Mouse (Mus musculus) left cerebral cortex, postnatal 36 days (tissue): ENCODE data around the gene Med13l. TPM values are rescaled to one million over a fixed set of nuclear protein-coding genes. Genes with fewer than 3 reads are reported as not detected.

Experiments
- DNase-seq, 2 experiments: peaks; one replicate each; pipeline ENCODE4 v3.0.0; 2021 to 2022; ENCODE audit warnings: low spot score in 2 of 2, mixed read lengths in 1 of 2
- intact Hi-C: fragments of 180-260 bp; cut with DNase I; formaldehyde crosslinking; loops from one replicate; pipeline ENCODE4 v1.15.1; 2025
- total RNA-seq, 2 experiments: library from RNA; stranded (reverse); gene quantifications; 2 replicates each; pipeline ENCODE4 v1.2.3; 2021

Med13l gene
- total RNA-seq, 2 experiments from 2014 or later: 92.1 to 129 TPM

DNA sequence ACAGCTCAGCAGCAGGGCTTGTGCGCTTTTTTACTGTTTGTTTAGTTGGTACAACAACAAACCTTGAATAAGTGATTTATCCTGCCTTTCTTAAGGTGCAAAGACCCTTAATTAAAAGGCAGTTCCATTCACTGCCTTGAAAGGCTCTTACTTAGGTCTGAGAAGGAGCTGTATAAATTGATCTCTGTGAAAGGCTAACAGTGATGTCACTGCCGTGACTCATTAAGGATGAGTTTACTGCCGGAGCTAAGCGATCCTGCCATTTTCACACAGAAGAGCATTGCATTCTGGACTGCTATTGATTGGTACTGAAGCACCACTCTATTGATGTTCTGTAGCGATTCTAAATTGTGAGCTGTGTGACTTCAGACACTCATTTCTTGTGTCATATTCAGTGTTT, 113.4 kb downstream of the Med13l start:
- intact Hi-C loops: no loop called here

DNA sequence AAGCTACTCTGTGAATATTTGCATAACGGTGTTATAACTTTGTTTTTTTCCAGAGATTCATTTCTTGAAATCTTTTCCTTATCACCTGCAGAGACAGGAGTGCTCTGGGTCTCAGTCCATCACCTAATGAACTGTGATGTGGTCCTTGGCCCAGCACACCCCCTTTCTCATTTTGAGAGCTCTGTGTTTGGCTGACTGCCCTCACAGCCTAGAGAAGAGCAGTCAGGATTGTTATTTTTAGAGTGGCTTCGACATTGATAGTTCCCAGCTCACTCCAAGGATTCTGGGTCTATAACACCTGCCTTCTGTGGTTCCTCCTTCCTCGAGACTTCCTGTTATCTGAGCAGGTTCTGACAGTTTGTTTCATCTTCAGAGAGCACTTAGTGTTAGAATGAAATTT, 113.8 kb downstream of the Med13l start:
- no peak for DNase-seq
- intact Hi-C loops: no loop called here

More for the DNA sequence above, 113.4 kb downstream of the Med13l start:
- DNase-seq: no peak

DNA sequence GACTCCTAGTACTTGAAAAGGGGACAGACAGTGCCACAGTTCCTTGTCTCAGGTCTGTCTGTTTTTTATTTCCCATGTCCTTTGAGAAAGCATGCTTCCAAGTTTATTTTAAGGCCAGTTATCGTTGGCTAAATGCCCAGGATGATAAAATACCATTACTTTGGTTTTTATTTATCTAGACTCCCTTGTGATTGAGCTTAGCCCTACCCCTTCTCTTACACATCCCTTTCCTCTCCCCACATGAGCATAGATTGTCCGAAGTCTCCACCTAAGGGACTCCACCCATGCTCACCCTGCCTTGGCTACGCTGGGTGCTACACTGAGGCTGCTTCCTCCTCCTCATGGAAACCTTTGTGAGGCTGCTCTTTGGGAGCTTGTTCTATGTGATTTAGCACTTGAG, 115.2 kb downstream of the Med13l start:
- no peak for DNase-seq

DNA sequence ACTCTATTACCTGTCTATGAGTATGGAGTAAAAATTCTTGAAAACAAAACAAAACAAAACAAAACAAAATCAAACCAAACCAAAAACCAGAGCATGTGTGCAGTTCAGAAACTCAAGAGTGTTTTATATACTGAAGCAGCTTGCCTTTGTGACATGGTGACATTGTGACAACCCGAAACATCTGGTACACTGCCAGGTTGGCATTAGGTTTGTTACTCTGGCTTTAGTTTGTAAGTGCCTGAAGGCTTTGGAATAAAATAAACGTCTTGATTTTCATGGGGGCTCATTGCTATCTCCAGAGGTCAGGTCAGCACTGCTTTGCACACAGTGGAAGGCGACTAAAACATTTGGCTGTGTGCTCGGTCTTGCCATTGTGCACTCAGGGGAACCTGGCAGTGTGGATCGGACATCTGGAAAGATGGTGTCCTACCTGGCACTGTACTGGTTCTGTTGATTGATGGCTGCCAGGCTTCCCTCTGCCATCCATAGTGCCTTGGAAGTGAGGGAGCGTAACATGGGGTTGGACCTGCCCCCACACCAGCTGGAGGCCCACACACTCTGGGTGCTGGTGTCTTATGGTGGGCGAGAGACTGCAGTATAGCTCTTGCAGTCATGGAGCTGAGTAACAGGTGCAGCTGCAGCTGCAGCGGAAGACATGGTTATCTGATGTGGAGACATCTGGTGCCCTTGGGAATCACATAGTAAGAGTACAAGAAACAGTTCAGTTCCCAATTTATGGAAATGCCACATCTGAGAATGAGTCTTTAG, 115.9 kb downstream of the Med13l start:
- DNase-seq: no peak
- intact Hi-C loops: no loop called here

More for the DNA sequence above, 115.2 kb downstream of the Med13l start:
- intact Hi-C loops: no loop called here

DNA sequence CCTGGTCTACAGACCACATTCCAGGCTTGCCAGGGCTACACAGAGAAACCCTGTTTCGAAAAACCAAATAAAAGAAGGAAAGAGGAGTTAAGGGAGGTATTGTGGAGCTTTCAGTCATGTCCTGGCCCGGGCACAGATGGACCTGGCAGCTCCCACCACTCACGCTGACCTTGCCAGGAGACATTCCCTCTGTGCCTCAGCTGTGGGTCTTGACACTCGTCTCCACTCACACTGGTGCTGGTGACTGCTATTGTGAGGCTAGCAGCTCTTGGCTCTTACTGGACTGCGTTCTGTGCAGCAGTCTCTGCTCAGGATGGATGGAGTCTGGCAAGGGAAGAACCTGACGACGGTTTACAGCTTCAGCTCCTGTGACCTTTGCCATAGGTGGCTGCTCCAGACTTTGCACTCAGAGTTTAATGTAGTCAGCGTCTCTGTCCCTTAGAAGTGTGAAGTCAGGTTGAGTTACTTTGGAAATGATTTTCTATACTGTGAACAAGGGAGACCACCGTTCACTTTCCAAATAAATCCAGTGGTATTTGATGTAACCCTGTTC, 118.9 kb downstream of the Med13l start:
- no peak for DNase-seq
- intact Hi-C loops: no loop called here

DNA sequence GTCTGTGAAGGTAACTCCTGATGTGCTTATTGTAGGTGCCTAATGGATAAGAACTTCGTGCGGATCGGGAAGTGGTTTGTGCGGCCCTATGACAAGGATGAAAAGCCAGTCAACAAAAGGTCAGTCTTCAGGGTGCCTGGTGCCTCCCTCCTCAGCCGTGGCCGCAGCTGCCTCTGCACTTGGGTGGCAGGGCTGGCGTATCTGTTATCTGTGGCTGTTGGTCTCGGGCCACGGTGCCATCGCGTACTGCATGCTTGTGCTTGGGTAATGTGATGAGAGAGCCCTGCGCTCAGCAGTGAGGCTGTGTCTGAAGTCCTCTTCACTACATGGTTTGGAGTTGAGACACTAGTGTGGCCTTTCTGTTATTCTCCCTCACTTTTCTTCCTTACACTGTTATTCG, 120.4 kb downstream of the Med13l start:
- DNase-seq: no peak
- intact Hi-C loops: no loop called here

DNA sequence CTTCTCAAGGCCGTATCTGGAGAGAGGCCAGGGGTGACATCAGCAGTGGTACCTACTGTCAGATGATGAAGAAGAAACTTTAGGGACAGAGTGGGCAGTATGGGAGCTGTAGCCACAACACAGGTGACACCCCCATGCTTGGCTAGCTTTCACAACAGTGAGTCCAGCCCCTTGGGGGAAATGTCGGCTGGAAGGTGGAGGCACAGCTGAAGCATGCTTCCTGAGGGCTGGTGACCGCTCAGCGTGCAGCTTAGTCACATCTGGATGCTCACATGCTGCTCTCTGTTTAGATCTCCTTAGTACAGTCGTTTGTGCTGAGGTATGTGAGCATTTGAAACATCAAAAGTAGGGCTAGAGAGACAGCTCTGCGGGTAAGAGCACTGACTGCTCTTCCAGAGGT, 121.5 kb downstream of the Med13l start:
- no peak for DNase-seq
- intact Hi-C loops: no loop called here

DNA sequence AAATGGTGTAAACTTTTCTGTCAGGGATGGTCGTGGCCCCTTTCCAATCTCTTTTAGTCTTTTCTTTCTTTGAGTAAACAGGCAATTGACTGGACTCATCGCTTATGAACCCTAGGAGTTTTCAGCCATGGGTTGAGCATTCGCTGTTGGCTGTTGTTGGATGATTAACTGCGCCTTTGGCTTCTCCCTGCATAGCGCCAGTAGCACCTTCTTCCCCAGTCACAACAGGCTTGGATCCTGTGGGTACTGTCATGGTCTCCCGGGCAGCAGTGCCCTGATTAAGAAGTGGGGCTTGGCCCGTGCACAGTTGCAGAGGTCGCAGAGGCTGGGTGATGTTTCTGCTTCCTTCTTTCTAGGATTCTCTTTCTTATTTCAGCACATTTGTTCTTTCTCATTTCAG, 124.7 kb downstream of the Med13l start:
- intact Hi-C loops: no loop called here
- no peak for DNase-seq

DNA sequence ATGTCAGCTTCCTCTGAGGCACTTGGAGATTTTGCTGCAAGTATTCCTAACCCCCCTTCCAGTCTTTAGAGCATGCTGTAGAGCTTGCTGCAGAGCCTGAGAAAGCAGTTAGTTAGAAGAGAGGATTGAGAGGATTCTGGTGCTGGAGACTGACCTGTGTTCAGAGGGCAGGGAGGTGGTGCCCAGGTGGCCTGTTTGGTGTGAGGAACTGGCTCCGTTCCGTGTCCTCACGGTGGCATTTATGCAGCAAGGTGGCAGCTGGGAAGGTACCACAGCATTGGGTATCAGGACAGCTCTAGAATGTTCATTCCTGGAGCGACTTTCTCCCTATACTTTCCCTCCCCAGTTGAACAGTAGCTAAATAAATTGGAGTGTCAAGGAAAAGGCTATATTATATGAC, 125.5 kb downstream of the Med13l start:
- no peak for DNase-seq
- intact Hi-C loops: no loop called here

DNA sequence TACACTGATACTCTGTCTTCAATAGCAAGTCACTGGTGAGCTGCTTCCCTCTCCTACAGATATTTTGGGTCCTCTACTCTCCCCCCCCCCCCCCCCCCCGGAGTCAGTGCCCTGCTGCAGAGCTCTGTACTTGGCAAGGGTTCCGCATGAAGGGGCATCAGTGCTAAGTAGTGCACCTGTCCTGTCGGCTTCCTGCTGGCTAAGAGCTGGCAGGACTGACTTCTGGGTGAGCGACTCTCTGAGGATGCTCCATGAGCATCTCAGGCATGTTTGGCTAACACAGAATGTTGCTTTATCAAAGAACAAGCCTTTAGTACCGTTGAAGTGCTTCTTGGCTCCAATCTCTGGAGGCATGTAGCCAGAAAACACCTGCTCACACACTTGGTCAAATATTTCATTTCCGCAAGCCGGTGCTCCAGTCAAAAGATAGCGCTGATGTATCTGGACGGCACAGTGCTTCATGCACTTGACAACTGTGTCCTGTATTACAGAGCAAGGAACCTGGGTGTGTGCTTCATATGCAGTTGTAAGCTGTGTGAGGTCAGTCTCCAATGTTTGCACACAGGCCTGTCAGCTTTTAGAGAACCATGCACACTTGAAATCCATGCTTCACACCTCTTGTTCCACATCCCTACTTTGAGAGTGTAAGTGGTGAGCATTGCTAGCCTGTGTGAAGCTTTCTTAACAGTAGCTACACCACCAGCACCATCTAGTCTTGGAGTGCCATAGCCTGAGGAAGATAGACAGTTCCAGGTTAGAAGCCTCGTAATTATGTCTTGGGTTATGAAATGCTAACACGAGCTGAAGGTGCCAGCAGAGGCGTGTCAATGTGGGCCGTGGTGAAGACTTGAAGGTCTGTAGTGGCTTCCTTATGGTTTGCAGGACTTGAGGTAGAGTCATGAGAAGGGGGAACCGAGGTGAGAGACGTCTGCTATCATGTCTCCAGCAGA, 128.7 kb downstream of the Med13l start:
- no peak for DNase-seq
- intact Hi-C loops: no loop called here

DNA sequence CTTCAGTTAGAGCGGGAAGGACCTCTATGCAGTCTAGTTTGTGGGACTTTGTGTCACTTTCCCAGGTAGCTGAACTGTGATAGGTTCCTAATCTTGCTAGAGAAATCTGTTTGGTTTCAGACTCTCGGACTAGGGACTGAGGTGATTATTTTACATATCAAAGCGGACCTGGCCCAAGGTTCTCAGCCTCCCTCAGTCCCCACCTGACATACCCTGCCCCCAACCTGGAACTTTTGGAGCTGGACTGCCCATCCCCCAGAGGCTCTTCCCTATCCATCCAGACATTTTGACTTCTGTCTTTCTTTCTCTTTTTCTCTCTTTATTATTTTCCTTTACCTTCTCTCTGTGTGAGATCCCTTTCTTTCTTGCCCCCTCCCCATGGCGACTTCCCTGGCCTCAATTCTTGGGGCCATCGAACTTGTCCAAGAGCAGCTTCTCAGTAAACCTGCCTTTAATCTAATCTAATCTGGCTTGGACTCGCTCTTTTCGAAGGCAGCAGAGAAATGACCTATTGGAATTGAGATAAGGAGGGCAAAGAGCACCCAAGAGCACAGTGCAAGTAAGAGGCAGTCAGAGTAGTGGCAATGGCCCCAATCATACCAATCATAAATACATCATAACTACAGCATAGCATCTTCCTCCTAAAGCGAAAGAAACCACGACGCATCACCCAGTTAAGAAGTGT, 130.7 kb downstream of the Med13l start:
- intact Hi-C loops: no loop called here
- no peak for DNase-seq

DNA sequence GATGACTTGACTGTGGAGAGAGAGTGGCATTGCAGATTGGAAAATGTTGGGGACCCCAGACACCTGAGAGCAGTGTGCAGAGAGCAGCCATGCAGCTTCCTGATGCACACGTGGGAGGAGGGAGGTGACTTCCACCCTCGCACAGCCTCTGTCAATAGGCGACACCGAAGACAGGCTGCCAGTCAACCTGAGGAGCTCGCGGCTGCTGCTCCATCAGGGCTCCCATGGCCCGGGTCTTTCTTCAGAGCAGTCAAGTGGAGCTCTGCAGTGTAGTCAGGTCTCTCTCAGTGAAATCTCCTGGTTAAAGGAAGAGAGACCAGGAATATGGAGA, 131.2 kb downstream of the Med13l start:
- intact Hi-C loops: no loop called here
- no peak for DNase-seq

DNA sequence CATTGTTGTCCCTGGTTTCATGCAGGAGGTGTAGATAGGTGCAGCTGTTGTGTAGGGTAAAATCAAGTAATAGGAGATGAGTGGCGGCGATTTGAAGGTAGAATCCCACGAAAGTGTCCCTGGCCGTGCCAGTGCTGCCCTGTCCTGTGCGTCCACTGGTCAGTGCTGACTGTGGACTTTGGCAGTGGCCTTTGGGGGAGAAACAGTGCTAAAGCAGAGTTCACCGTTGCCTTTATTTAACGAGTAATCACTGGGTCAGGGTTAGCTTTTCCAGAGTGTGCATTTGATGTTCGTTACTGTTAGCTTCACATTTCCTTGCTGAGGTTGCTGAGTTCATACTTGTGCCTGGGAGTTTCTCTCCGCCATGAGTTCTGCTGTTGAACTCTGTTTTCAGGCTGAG, 133.5 kb downstream of the Med13l start:
- no peak for DNase-seq
- intact Hi-C loops: no loop called here

DNA sequence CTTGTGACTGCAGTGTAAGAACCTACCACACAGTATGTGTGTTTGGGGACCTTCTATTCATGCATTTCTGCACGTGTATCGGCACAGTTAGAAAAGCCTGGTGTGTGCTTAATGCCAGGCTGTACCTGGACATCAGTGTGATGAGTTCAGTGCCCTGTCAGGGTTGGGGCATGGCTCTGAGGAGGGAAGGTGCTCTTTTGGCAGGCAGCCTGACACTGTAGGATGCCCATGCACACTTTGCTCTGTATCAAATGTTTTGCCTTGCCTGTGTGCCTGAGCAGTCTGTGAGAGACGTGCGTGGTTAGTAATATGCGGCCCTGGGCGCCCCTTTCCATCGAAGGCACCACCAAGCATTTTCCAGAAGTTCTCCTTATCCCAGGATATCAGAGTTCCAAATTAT, 136.6 kb downstream of the Med13l start:
- no peak for DNase-seq
- intact Hi-C loops: no loop called here

DNA sequence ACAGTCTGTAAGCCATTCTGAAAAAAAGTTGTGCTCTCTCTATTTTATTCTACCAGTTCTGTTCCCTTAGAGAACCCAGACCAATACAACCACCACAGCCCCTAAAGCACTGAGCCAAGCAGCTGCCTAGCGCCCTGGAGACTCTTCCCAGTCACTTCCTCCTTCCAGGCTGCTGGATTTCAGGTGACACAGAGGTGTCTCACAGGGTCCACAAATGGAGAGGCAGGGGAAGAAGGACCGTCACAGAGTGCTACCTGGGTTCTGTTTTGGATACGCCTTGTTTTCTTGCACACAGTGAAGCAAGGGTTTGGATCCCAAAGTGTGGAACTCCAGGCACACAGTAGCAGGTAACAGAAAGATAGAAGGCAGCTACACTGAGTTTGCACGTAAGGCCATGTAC, 140.5 kb downstream of the Med13l start:
- intact Hi-C loops: loop anchor here (5.0 kb wide), 1 partner anchor 104 kb away; no protein-coding TSS in a partner anchor
- DNase-seq: no peak

DNA sequence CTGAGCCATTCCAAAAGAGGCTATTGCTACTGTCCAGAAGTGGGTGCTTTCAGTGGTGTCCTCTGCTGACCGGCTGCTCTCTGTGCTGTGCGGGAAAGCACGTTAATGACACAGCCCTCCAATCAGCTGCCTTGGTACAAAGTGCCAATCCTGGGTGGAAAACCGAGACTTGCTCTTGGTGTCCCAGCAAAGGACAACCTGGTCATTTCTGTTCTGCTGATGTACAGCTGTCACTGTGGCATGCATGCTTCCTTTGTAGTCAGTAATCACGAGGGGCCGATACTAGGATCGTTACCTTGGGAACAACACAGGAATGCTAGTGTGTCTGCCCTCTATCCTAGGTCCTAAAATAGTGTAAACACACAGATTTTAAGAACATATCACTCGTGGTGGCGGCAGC, 142.2 kb downstream of the Med13l start:
- intact Hi-C loops: loop anchor here (5.0 kb wide), 1 partner anchor 105 kb away; no protein-coding TSS in a partner anchor

DNA sequence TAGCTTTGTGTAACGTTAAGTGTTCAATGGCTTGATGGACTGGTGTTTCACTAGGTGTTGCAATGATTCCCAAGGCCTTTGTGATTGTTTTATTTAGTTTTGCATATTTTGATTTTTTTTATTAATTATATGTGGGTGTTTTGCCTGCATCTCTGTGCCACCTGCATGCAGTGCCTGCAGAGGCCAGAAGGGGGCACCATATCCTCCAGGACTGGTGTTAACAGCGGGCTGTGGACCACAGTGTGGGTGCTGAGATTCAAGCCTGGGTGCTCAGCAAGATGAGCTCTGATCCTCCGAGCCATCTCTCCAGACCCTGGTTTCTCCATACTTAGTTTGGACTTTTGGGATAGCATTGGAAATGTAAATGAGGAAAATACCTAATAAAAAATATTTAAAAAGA, 143.7 kb downstream of the Med13l start:
- intact Hi-C loops: loop anchor here (5.0 kb wide), 1 partner anchor 107 kb away; no protein-coding TSS in a partner anchor
- DNase-seq: no peak

More for the DNA sequence above, 142.2 kb downstream of the Med13l start:
- no peak for DNase-seq

DNA sequence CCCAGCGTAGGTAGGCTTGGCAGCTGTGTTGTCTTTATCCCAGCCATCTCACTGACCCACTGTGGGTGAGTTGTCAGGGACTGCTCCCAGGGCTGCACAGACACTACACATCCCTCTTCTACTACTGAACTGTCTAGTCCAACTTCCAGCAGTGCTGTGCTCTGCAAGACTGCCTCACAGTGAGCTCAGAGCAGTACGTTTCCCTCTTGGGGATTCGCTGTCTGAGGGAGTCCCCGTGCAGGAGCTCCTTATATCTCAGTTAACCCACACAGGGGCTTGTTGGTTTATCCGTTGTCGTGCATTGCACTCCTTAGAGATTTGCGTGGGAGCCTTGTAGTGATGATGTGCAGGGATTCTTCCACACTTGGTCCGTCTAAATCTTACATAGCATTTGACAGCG, 144.5 kb downstream of the Med13l start:
- no peak for DNase-seq
- intact Hi-C loops: loop anchor here (5.0 kb wide), 1 partner anchor 108 kb away; no protein-coding TSS in a partner anchor

DNA sequence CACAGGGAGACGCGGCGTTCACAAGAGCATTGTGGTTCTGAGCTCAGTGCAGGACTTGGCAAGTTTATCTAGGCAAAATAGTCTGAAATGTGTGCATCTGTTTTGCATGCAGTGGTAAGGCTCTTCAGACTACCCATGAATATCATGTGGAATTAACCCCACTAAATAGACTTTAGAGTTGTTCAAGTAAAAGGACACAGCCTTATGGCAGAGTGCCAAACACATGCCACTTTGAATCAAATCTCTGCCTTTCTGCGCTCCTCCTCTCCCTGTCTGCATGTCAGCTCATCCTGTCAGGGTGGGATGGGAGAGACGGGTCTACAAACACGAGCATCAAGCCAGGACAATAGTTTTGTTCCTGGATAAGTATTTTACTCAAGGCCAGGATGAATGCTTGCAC, 145.5 kb downstream of the Med13l start:
- intact Hi-C loops: no loop called here
- DNase-seq: no peak

DNA sequence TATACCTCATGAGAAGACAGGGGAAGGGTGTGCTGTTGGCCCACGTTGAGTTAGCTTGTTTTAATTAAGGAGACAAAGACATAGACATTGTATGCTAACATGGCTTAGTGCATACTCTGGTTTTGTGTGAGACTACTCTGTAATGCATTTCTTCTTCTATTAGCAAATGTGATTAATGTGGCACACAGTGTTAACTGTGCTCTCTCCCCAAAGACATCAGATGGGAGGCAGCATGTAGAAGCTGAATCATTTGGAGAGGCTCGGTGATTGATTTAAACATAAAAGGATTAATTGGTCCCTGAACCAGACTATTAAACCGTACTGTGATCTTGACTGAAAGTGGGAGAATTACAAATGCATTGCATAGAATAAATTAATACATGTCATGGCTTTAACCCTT, 145.9 kb downstream of the Med13l start:
- DNase-seq: no peak
- intact Hi-C loops: no loop called here
